Mouse (Mus musculus) neutrophil, adult 5-6 weeks (primary cell): ENCODE results near the gene Uqcrc2. TPM values are rescaled to one million over a fixed set of nuclear protein-coding genes. Genes with fewer than 3 reads are reported as not detected.
A peak's percentile ranks its signal among the peaks of the same experiment; 100 is the strongest.

Experiments
- ATAC-seq: fragments of 151-379, 151-347 bp; 2 replicates; pipeline ENCODE4 v1.8.0; 2017; ENCODE audit warnings: mild to moderate bottlenecking, moderate TSS enrichment; ENCODE audit not compliant: insufficient number of reproducible peaks, poor library complexity, low FRiP score, severe bottlenecking; ENCODE audit errors: extremely low read depth
- total RNA-seq: library from RNA; stranded (forward); fragments of 200-1000 nt; gene quantifications from 2 replicates; pipeline ENCODE4 v1.2.3, GENCODE M21; 2017

Uqcrc2 gene
- total RNA-seq, 1 experiment from 2014 or later = 57.1 TPM

- ATAC-seq = no peak
These were observed 47.0 kb downstream of the Uqcrc2 start for GRCm38 (mm10) chr7:120682002-120682401.

- ATAC-seq = no peak
These were observed 49.8 kb downstream of the Uqcrc2 start for GRCm38 (mm10) chr7:120684731-120685161.

- ATAC-seq = no peak
These were observed 50.3 kb downstream of the Uqcrc2 start for GRCm38 (mm10) chr7:120685227-120685626.

- no peak for ATAC-seq
These were observed 55.7 kb downstream of the Uqcrc2 start for GRCm38 (mm10) chr7:120690634-120691033.

GRCm38 (mm10) chr7:120693831-120694375, 58.9 kb downstream of the Uqcrc2 start:
- no peak for ATAC-seq

- ATAC-seq = no peak
These were observed 60.2 kb downstream of the Uqcrc2 start for GRCm38 (mm10) chr7:120695196-120695595.

GRCm38 (mm10) chr7:120695641-120696040, 60.7 kb downstream of the Uqcrc2 start:
- no peak for ATAC-seq

GRCm38 (mm10) chr7:120696331-120696730, 61.4 kb downstream of the Uqcrc2 start:
- ATAC-seq = no peak

GRCm38 (mm10) chr7:120699586-120699985, 64.6 kb downstream of the Uqcrc2 start:
- peak; percentile 13; the same call in 1 of the 2 replicates for ATAC-seq

- ATAC-seq = no peak
These were observed 68.9 kb downstream of the Uqcrc2 start for GRCm38 (mm10) chr7:120703888-120704287.

Other genes starting within 250 kb of the Uqcrc2 start
- gene Abca16, start 225.5 kb upstream of the Uqcrc2 start, total RNA-seq = not detected in 2 replicates
- gene Pdzd9, start 35.2 kb downstream of the Uqcrc2 start, total RNA-seq = not detected in 2 replicates
- gene Mosmo, start 42.4 kb downstream of the Uqcrc2 start, total RNA-seq = 21.5 and 22.7 TPM in 2 replicates
- gene Vwa3a, start 104.1 kb downstream of the Uqcrc2 start, total RNA-seq = not detected in 2 replicates
- gene Gm5737, start 177.2 kb downstream of the Uqcrc2 start, total RNA-seq = not detected in 2 replicates
- gene Eef2k, start 207.7 kb downstream of the Uqcrc2 start, total RNA-seq = 51.9 and 56.9 TPM in 2 replicates